Mouse (Mus musculus): ENCODE measurements around the gene Fam72a.

DNA sequence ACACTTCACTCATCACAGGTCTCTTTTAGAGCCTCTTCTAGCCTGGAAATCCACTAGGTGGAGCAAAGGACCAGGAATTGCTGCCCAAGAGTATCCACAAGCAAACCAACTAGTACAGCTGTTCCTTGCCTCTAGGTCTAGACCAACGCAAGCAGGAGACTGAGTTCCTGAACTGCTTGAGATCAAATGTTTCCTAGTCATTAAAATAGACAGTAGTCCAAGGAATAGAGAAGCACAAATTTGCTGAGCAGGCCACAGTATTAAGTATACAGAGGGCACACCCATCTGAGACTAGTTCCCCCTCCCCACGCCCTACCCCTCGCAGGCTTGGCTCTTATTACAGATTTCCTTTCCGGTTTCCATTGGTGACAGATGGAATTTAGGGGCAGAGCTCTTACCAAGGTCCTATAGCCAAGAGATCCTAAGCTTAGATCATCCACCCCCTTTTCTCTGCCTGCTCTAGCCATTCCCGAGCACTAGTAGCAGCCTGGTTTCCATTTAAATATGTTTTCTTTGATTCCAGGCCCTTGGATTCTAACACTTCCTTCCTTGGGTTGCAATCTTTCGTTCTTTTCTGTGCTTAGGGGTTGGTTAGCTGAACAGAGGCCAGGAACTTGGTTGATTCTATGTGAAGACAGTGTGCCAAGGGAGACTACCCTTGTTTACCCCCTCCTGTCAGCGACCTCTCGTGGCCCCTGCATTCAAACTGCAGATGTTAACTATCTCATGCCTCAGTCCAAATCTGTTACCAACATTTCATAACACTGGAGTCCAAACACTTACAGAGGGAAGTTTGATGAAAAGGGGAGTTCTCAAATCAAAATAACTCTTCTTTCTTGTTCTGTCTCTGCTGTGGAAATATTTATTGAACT lies 21.0 kb downstream of the Fam72a start:
- TF ChIP-seq CTCF (IDR thresholded peaks at IDR 0.05; ENCODE audit: borderline replicate concordance, control insufficient read depth, extremely low read depth, insufficient read depth, low read length, poor library complexity) (no peak), POLR2A (IDR thresholded peaks at IDR 0.05; ENCODE audit: control insufficient read depth, extremely low read depth, insufficient read depth, low read length, poor library complexity) (no peak)
